Mouse (Mus musculus): Measurements from ENCODE around the gene Ldlr.
"Not testable (repeated sequence)": the region's sequence is repeated elsewhere in the genome, so short reads cannot be mapped to it uniquely, and the experiment has no call there.

Ldlr gene

DNA sequence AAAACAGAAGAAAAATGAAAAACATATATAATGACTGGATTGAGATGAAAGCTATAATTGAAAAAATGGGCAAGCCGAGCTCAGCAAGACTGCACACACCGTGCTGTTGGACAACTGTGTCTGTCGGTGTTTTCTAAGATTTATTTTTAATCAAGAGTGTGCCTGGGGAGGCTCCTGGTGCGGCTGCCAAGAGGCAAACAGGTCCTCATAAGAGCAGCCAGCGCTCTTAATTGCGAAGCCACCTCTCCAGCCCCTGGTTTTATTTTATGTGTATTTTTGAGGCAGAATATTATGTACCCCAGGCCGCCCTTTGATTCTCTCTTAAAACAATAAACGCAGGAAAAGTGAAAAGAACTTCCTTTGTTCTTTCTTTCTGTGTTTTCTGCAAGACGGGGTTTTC is 65.0 kb downstream of the Ldlr start:
- no peak for DNase-seq (ENCODE audit: low spot score)

- DNase-seq (ENCODE audit: low spot score), result no peak
Observed at GRCm38 (mm10) chr9:21791861-21792260, 68.6 kb downstream of the Ldlr start.

DNA sequence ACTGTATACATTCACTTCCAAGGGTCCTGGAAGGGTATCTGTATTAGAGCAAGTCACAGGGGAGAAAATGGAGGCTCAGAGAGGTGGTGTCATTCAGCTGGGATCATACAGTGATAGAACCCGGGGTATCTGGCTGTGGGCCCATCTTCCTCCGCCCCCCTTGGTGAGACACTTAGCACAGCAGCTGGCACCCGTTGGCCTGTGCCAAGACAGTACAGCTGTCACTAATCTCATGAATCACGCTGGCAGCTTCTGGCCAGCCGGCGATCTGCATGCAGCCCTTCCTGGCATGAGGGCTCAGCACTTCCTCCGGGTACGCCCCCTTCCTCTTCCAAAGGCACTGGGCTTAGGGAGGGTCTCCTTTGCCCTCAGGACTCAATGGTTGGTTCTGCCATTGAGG is 69.4 kb downstream of the Ldlr start:
- no peak for DNase-seq (ENCODE audit: low spot score)

- DNase-seq (ENCODE audit: low spot score), result not testable (repeated sequence)
Observed at GRCm38 (mm10) chr9:21793507-21793906, 70.2 kb downstream of the Ldlr start.

DNA sequence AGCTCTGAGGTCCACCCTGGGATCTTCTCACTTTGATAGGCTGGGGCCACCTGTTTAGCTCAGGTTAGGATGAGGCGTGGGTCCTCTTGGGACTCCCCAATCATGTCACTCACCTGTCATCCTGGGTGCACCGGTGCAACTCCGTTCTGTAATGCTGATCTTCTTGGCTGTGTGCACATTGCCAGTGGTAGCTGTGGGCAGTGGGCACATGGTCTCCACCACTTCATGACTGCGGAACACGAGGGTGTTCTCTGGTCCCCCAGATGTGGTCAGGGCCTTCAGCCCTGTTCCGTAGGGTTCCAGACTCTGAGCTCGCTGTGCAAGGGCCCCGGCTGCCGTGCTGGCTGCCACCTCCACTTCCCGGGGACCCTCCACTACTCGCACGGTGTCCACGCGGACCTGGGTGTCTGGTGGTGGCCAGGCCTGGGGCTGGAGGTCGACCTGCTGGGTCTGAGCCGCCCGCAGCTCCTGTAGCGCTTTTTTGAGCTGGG is 71.1 kb downstream of the Ldlr start:
- no peak for DNase-seq (ENCODE audit: low spot score)

DNA sequence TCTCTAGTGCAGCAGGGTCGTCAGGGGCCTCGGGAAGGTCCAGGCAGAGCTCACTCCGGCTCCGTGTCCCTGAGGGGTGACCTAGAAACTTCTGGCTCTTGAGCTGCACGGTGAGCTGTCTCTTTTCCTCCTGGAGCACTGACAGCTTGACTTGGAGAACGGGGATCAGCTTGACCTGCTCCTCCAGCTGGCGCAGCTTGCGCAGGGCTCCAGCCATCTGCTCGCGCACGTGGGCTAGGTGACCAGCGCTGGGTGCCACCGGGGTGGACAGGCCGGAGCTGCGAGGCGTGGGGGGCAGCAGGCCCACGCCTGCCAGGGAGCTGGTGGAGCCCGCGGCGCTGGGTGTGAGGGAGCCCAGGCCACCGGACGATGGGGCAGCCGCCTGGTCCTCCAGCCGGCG is 71.6 kb downstream of the Ldlr start:
- no peak for DNase-seq (ENCODE audit: low spot score)

GRCm38 (mm10) chr9:21795579-21795978 is 72.3 kb downstream of the Ldlr start:
- no peak for DNase-seq (ENCODE audit: low spot score)

- DNase-seq (ENCODE audit: low spot score), result no peak
Observed at GRCm38 (mm10) chr9:21796259-21796658, 73.0 kb downstream of the Ldlr start.

GRCm38 (mm10) chr9:21796919-21797318 is 73.6 kb downstream of the Ldlr start:
- no peak for DNase-seq (ENCODE audit: low spot score)

- no peak for DNase-seq (ENCODE audit: low spot score)
Observed at GRCm38 (mm10) chr9:21797921-21798344, 74.7 kb downstream of the Ldlr start.

DNA sequence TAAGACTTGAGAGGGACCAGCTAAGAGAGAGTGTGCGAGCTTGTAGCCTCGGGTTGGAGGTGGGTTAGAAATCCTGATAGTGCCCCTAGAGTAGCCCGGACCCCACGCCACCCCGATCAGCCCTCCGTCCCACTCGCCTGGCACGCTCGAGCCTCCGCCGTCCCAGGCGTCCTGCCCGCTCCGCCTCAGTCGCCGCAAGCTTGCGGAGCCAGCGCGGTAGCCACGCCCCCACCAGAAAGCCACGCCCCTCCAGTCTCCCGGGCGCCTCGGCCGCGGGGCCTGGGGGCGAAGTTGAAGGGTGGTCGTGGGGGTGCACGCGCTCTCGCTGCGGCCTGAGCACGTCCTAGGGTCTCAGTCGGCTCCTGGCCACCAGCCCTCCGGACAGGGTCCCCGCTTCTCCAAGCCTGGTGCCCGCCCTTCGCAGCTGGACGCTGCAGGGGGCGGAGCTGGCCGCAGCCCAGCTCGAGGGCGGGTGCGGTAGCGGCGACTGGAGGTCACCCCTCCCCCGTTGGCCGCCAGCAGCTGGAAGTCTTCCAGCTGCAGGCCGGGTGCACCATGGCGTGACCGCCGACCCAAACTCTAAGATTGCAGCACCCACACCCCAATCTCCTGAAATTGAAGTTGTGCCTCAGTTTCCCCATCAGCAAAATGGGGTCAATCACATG is 75.2 kb downstream of the Ldlr start, which contains the start of gene Kank2:
Kank2 (minus strand) TSS at position 400 of the 665 bp plus-strand sequence.
- peak; percentile 50 for DNase-seq (ENCODE audit: low spot score)

- no peak for DNase-seq (ENCODE audit: low spot score)
Observed at GRCm38 (mm10) chr9:21799010-21799350, 75.7 kb downstream of the Ldlr start.

All from c-Kit-positive CD71-positive TER-119-positive erythroid progenitor cells, embryonic 14.5 days (primary cell).